Mouse (Mus musculus) ES-E14 (cell line): ENCODE data around the gene Snrnp35. TPM values are rescaled to one million over a fixed set of nuclear protein-coding genes. Genes with fewer than 3 reads are reported as not detected.

Source experiments
- DNase-seq: peaks from one replicate; pipeline ENCODE4 v3.0.0-alpha.2; 2013; ENCODE audit warnings: low read depth, low spot score
- H3K27ac ChIP-seq: 2 replicates; pipeline ENCODE4 v1.5.1; 2012; ENCODE audit warnings: low read depth, mild to moderate bottlenecking, low read length, moderate library complexity, mixed read lengths; ENCODE audit not compliant: poor library complexity, insufficient read depth, severe bottlenecking
- H3K36me3 ChIP-seq: 2 replicates; pipeline ENCODE4 v1.6.1; 2012; ENCODE audit warnings: mild to moderate bottlenecking, low read length, moderate library complexity, mixed read lengths; ENCODE audit not compliant: control insufficient read depth, poor library complexity, insufficient read depth, severe bottlenecking
- H3K4me1 ChIP-seq, 2 experiments: fragments of 150-350 bp in 1 of 2; sonication (generic) in 1 of 2; 2 replicates each; pipeline ENCODE4 v1.6.1; 2012; ENCODE audit warnings: low read length in 2 of 2, mild to moderate bottlenecking in 1 of 2, mixed read lengths in 1 of 2; ENCODE audit not compliant: control insufficient read depth in 2 of 2, insufficient read depth in 2 of 2, poor library complexity in 1 of 2
- H3K4me3 ChIP-seq, 2 experiments: fragments of 150-350 bp in 1 of 2; sonication (generic) in 1 of 2; 2 replicates each; pipeline ENCODE4 v1.5.1; 2012; ENCODE audit warnings: low read length in 2 of 2, low read depth in 1 of 2, mild to moderate bottlenecking in 1 of 2, mixed read lengths in 1 of 2; ENCODE audit not compliant: insufficient read depth in 1 of 2, poor library complexity in 1 of 2, severe bottlenecking in 1 of 2
- H3K9ac ChIP-seq: 2 replicates; pipeline ENCODE4 v1.6.1; 2012; ENCODE audit warnings: low read depth, mild to moderate bottlenecking, low read length, mixed read lengths; ENCODE audit not compliant: poor library complexity, insufficient read depth, severe bottlenecking
- H3K9me3 ChIP-seq: fragments of 150-350 bp; sonication (generic); 2 replicates; pipeline ENCODE4 v1.6.1; 2012; ENCODE audit warnings: low read depth, mild to moderate bottlenecking, low read length; ENCODE audit not compliant: control insufficient read depth, insufficient read depth
- CHD2 ChIP-seq: IDR thresholded peaks from 2 replicates; pipeline ENCODE4 v1.6.1; 2014; ENCODE audit warnings: mild to moderate bottlenecking, low read depth, low read length, inconsistent platforms
- HCFC1 ChIP-seq: IDR thresholded peaks from 2 replicates; pipeline ENCODE4 v1.6.1; 2012; ENCODE audit warnings: low read length, inconsistent platforms, borderline replicate concordance; ENCODE audit not compliant: insufficient read depth
- MAFK ChIP-seq: IDR thresholded peaks from 2 replicates; pipeline ENCODE4 v1.6.1; 2014; ENCODE audit warnings: mild to moderate bottlenecking, low read depth, low read length, inconsistent platforms; ENCODE audit not compliant: insufficient read depth
- ZC3H11A ChIP-seq: IDR thresholded peaks from 2 replicates; pipeline ENCODE4 v1.6.1; 2012; ENCODE audit warnings: low read depth, mild to moderate bottlenecking, inconsistent platforms, low read length, borderline replicate concordance
- ZNF384 ChIP-seq: IDR thresholded peaks from 2 replicates; pipeline ENCODE4 v1.6.1; 2012; ENCODE audit warnings: low read depth, low read length, inconsistent platforms
- in situ Hi-C, 2 experiments: fragments of 600-800 bp; cut with MboI; formaldehyde crosslinking; loops; one replicate each; pipeline ENCODE4 v1.15.1; 2025; ENCODE audit warnings: low sequenced_read_pairs in 2 of 2, inconsistent platforms in 1 of 2; ENCODE audit not compliant: unreplicated experiment in 2 of 2
- total RNA-seq: library from RNA; depleted of rRNA; stranded (reverse); fragments of 300-350 nt; gene quantifications from 2 replicates; pipeline ENCODE4 v1.2.3, GENCODE M21; 2012

The Snrnp35 gene
- total RNA-seq, 1 experiment, result 10.6 TPM

- peak overlapping the region; percentile 96 for H3K9ac ChIP-seq
- in situ Hi-C loops, result no loop called here
- TF ChIP-seq CHD2 (no peak), MAFK (no peak), HCFC1 (no peak), ZNF384 (no peak), ZC3H11A (no peak)
- no peak for DNase-seq
- H3K9me3 ChIP-seq, result no peaks in the 10 kb centered on the region
- peak overlapping the region; percentile 92 for H3K27ac ChIP-seq
- H3K36me3 ChIP-seq, result peaks cover 32% of the 10 kb centered on the region
- peak overlapping the region; percentile 91 to 92 for H3K4me3 ChIP-seq
- H3K4me1 ChIP-seq, result peaks cover 6 to 10% of the 10 kb centered on the region in 2 experiments; a peak in 3 of 4 replicates
Observed at GRCm38 (mm10) chr5:124445621-124446293, 37.2 kb upstream of the Snrnp35 start.

DNA sequence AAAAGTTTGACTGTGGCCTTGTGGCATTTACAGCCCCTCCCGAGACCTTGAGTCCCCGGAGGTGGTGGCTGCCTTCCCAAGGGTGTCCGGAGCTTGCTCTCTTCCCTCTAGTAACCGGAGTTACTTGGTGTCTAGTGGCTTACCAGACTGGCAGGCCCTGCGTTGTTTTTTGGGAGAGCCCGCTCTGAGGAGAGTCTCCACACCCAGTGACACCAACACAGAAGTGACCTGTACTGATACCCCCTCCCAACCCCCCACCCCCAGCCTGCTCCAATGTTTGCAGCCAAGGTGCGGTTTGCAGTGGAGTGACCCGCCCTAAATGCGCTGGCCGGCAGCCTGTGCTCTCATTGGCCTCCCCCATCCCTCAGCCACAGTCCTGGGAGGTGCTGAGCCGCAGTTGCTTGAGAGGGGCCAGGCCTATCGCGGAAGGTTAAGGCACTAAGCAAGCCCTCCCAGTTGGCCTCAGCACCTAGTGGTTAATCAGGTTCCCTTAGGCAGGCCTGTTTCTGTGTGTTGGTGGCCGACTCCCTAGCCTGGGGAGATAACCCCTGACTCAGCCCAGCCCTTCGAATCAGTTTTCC is 36.5 kb upstream of the Snrnp35 start:
- no peaks in the 10 kb centered on the region for H3K9me3 ChIP-seq
- TF ChIP-seq CHD2 (no peak), ZNF384 (no peak), HCFC1 (no peak), MAFK (no peak)
- in situ Hi-C loops, result no loop called here
- peak overlapping the region; percentile 91 to 92 for H3K4me3 ChIP-seq
- H3K9ac ChIP-seq, result peak overlapping the region; percentile 96
- H3K27ac ChIP-seq, result peak overlapping the region; percentile 92
- peaks cover 4 to 11% of the 10 kb centered on the region in 2 experiments; a peak in 2 of 4 replicates for H3K4me1 ChIP-seq
- H3K36me3 ChIP-seq, result peaks cover 39% of the 10 kb centered on the region
- DNase-seq, result no peak

GRCm38 (mm10) chr5:124449494-124449893 is 33.4 kb upstream of the Snrnp35 start:
- H3K27ac ChIP-seq, result no peak overlapping the region

DNA sequence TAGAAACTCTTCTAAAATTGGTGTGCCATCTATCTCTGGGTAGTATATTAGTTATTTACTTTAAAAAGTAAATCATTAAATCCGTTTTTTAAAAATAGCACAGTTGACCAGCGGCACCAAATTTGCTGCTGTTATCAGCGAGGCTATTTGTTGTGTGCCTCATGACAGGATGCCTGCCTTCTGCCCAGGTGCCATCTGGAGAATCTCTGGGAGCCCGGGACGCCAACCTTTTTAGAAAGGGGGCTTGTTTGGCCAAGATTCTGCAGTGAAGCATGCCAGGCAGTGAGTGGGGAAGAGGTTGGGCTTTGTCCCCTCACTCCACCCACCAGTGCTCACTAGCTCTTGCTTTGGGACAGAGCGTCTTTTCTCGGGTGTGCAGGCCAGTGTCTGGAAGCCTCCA is 32.9 kb upstream of the Snrnp35 start:
- TF ChIP-seq ZC3H11A, result no peak

More at GRCm38 (mm10) chr5:124449494-124449893, 33.4 kb upstream of the Snrnp35 start:
- TF ChIP-seq ZC3H11A (no peak), ZNF384 (no peak), MAFK (no peak), CHD2 (no peak), HCFC1 (no peak)
- no peak for DNase-seq
- no peak overlapping the region for H3K4me3 ChIP-seq
- in situ Hi-C loops, result no loop called here
- peaks cover 59% of the 10 kb centered on the region for H3K36me3 ChIP-seq
- H3K9ac ChIP-seq, result no peak overlapping the region
- no peaks in the 10 kb centered on the region for H3K9me3 ChIP-seq
- H3K4me1 ChIP-seq, result peaks cover 6 to 24% of the 10 kb centered on the region in 2 experiments; a peak in 2 of 4 replicates

More for the DNA sequence above, 32.9 kb upstream of the Snrnp35 start:
- no peaks in the 10 kb centered on the region for H3K9me3 ChIP-seq
- H3K36me3 ChIP-seq, result peaks cover 61% of the 10 kb centered on the region
- H3K4me1 ChIP-seq, result peaks cover 6 to 24% of the 10 kb centered on the region in 2 experiments; a peak in 2 of 4 replicates
- H3K4me3 ChIP-seq, result no peak overlapping the region
- no peak overlapping the region for H3K9ac ChIP-seq
- H3K27ac ChIP-seq, result no peak overlapping the region
- in situ Hi-C loops, result no loop called here
- no peak for DNase-seq
